Mouse (Mus musculus) liver, adult 2 months (tissue): Measurements from ENCODE around the gene Cct6b.

ENCODE experiments used
- CTCF ChIP-seq: fragments of 200-500 bp; IDR thresholded peaks from 2 replicates; pipeline ENCODE4 v1.5.1; 2011; ENCODE audit warnings: low read depth, low read length, control low read depth
- POLR2A ChIP-seq: fragments of 200-500 bp; IDR thresholded peaks from 2 replicates; pipeline ENCODE4 v1.6.1; 2011; ENCODE audit warnings: low read length, control low read depth; ENCODE audit not compliant: insufficient read depth; ENCODE audit errors: extremely low read depth

DNA sequence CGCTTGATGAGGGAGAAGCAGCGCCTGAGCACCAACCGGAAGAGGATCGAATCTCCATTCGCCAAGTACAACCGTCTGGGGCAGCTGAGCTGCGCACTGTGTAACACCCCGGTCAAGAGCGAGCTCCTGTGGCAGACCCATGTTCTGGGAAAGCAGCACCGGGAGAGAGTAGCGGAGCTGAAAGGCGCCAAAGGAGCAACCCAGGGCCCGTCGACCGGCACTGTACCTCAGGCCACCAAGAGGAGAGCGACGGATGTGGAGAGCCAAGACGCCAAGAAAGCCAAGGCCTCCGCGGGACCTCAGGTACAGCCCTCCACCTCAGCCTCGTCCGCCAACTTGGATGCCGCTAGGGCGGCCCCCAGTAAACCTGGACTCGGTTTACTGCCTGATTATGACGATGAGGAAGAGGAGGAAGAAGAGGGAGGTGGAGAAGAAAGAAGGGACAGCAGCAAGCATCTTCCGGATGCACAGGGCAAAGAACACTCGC lies 360 bp upstream of the Cct6b start:
- TF ChIP-seq POLR2A: no peak
- TF ChIP-seq CTCF: no peak; the same call in 1 of the 2 replicates
